Mouse (Mus musculus) 3T3-L1 (cell line): ENCODE results near the gene Hes1.
A peak's percentile ranks its signal among the peaks of the same experiment; 100 is the strongest.

Experiments used
- DNase-seq: peaks from one replicate; pipeline ENCODE4 v3.0.0-alpha.2; 2015; ENCODE audit warnings: low read depth, low spot score

Hes1 gene

DNA sequence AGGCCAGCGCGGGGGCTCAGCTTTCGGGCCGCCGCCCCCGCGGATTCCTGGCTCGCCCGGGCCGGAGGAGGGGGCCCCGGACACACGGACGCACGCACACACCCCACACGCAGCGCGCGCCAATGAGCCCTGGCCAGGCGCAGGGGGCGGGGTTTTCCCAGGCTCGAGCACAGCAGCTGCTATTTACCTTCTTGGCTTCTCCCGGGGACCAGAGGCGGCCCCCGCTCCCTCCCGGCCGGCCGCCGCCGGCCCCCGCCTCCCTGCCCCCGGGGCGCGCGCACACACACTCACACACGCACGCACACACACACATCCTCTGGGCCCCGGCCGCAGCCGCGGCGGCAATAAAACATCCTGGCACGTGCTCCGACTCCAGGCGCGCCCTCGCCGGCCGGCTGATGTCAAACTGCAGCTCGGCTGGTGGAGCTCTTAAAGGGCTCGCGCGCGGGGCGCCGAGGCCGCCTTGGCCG is at the start of gene Hes1:
Gene Hes1, plus strand, starts transcription at position 401 of the 470 bp plus-strand sequence.
- peak; percentile 95 for DNase-seq

DNA sequence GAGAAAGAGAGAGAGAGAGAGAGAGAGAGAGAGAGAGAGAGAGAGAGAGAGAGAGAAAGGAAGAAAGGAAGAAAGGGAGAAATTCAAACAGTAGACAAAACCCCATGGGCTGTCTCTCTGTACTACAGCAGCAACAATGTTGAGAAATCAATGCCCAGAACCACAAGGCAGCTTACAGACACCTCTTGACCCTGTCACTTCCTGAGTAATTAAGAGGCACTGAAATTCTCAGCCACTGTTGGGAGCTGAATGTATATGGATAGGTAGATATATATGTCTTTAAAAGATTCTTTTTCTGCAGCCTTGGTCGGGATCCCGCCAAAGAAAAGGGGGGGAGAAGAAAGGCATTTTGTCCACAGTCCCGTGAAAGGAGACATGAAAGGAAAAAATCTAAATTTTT is 48.1 kb upstream of the Hes1 start:
- no peak for DNase-seq

DNA sequence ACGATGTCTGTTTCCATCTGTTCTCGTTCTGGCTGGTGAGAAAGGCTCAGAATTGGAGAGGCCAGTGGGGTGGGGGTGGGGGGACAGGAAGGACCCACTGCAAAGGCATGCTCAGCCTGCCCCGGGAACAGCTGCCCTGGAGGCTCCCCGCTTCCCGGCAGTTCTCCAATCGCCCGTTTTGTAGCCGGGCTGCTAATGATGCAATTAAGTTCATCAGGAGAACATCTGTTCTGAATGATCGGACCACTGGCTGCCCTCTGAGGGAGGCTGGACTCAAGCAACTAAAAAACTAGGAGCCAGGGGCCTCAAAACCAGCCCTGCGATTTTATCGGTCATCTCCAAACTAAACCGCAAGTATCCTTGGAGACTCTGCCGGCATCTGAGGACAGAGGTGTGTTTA is 44.1 kb upstream of the Hes1 start:
- no peak for DNase-seq

DNA sequence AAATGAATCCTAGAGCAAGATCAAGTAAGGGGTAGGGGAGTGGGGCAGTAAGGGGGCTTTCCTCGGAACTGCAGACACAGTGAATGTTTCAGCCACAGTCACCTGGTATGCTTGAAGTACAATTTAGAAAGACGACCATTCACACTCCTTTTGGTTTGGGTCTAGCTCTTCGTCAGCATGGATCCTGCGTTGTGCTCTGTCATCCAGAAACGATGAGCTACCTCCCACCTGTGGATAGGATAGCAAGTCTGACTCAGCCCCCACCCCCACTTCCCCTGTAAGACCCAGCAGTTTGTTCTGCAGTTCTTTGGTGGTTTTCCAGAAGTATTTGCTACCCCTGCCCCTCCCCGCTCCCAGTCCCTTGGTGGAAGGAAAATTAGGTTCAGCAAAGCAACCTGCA is 41.8 kb upstream of the Hes1 start:
- no peak for DNase-seq

DNA sequence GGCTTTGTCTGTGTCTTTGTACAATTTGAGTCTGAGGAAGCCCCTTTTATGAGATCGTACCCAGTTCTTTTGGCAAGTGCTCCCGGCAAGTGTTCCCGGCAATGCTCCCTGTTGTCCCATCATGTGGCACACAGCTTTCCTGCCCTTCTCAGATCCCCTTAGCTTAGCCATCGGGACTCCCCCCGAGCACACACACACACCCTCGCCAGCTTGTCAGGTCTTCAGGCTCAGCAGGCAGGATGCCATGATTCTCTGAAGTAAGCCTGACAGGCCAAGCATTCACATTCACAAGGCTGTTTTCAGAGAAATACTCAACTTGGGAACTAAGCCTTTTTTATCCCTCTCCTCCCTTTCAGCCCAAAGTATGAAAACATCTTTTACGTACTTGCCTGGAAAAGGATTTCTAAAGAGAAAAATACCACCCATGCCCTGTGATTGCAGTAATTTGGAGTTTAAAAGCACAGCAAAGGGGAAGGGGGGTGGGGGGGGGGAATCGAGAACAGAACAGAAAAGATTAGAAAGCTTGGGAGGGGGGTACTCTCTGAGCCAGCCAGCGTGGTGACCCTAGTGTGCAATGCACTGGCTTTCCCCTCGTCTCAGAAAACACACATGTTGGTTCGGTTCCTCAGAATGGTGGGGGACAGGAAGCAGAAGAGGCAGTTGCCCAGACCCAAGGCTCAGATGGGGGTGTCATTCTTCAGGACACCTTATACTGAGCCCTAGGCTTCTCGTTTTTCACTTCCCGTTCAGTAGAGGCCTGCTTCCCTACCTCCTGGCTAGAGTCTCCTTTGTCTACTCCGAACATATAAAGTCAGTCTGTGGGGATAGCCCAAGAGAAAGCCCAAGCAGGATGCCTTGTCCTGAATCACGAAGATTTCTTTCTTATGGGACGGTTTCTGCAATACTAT is 41.0 kb upstream of the Hes1 start:
- no peak for DNase-seq

DNA sequence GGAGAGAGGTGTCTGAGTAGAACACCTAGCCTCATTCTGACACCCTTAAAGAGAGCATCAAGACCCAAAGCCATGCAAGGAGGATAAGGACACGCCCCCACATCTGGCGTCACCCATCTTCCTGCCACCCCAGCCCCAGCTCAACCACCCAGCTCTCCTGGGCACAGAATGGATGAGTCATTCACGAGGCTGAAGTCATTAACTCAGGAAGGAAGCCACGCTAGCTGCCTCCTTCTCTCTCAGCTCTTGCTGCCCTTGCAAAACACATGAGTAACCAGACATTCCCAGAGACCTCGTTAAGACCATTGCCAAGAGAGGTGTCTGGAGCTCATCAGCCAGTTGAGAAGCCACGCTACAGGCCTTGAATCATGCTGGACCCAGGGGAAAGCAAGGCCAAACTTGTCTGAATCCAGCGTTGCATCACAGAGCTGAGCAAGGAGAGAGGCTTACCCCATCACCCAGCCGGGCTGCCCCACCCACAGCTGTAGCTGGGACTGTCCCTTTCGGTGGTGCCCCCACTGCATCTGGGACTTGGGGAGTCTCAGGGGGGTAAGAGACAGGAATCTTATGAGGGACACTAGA is 39.4 kb upstream of the Hes1 start:
- DNase-seq: peak; percentile 96

DNA sequence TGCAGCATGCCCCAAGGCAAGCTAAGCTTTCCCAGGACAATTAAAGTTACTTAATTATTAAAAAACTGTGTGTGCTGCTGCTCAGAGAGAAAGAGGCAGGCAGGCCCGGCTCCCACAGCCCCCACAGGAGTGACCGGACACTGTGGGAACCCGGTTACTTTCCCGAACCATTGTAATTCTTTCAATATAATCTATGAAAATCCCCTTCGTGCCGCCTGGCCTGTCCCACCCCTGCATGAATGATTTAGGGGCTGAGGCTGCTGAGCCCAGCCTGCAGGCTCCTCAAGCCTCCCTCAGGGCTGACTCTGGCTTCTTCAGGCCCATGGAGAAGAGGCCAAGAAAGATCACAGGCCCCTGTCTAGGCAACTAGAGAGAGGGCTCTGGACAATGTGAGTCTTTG is 36.0 kb upstream of the Hes1 start:
- no peak for DNase-seq

DNA sequence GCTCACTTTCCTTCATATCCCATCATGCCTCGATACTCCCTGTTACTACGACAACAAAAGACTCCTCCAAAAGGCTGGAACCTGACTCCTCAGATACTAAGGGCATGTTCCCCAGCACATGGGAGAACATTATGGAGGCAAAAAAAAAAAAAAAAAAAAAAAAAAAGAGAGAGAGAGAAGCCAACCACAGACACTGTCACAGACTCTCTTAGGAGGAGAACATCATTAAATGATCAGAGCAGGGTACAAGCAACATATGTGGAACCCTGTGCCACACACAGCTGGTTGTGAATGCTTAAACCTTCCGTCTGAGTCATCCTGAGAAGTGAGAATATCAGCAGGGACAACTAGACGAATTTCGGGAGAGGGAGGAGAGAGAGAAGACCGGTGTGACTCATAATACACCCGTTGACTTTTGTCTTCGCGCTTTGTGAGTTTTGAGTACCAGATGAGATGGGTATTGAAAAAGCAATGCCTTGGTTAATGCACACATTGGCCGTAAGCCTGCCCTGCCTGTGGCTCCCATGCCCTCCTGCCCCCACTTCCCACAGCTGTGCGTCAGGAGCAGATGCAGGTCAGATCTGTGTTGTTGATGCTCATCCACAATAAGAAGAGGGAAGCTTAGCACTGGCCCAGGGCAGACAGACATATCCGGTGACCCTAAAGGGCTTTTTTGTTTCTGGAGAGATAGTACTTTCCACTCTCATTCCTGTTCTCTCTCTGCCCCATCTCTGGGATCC is 34.8 kb upstream of the Hes1 start:
- peak; percentile 48 for DNase-seq

DNA sequence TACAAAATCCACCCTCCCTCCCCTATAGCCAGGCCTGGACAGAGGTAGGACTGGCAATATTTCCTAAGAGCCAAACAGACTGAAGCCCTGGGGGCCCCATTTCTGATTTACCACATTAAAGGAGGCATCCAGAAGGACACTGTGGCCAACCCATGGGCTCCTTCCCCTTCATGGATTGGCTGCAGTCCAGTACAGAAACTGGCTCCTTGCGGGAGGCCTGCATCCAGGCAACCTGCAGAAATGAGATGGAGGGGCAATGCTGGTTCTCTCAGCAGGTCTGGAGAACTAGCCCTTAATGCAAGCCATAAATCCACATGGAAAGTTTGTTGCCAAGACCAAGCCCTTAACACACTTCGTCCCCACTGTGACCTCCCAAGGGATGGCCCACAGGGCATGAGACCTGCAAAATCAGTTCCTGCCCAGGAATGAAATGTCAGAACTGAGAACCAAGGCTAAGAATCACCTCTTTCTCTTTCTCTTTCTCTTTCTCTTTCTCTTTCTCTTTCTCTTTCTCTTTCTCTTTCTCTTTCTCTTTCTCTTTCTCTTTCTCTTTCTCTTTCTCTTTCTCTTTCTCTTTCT is 31.8 kb upstream of the Hes1 start:
- DNase-seq: peak; percentile 31

DNA sequence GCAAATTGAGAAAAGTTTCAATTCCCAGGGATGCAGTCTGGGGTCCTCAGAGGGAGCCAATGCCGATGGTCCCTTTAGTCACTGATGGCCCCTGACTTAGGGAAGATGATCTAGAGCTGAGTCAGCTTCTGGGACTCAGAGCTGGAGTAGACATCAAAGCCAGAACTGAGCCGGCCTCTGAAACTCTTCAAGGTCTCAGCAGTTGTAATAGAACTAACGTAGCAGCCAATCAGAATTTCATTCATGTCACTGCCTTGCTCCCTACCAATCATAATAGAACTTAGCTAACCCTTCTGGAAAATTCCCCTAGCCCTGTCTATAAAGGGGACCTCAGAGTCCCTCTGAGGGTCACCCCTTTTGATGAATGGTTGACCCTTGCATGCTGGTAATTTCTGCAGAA is 30.8 kb upstream of the Hes1 start:
- peak; percentile 46 for DNase-seq

DNA sequence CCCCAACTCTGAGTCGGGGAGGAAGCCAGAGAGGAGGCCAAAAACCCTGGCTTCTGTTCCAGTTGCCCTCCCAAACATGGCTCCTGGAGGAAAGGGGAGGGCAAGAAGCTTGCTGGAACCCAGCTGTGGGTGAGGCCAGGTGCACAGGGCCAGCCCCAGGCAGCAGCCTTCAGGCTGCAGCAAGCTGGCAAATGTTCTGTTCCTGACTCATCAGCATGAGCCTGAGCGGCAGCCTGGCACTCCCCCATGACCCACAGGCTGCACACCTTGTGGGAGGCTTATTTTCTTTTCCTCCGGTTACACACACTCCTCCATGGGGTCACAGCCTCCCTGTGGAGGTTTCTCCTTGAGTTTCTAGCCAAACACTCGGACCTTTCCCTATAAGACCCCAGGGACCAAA is 30.2 kb upstream of the Hes1 start:
- DNase-seq: peak; percentile 86

DNA sequence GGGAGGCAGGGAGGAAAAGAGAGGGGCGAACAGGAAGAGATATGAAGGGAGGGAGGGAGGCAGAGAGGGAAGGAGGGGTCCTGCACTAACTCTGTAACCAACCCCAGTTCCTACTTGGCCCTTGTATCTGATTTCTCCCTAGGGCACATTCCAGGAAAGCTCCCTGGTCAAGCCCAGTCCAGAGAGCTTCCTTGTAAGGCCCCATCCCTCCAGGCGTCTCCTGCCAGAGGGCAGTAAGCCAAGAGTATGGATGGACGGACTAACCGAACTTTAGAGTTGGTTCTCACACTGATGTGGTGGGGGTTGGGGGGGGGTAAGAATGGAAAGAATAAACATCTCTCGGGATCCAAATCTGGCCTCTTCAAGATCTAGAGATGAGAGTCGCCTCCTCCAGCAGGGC is 29.7 kb upstream of the Hes1 start:
- DNase-seq: peak; percentile 80

DNA sequence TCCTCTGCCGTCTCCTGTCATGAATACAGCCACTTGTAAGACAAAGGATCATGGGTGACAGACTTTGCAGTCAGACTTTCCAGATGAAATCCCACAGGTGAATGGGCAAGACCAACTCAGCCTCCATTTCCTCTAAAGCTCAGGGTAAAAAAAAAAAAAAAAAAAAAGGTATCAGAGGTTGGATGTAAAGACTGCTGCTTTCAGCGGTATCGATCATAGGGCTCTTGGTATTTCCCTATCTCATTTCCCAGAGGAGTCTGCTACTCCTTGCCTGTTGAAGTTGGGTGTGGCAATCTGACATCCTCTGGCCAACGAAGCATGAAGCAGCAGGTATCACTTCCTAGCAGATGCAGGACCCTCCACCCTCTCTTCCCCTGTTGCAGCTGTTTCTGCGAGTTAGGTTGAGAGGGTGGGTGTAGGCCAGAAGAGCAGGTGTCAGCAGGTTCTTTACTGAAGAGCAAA is 29.2 kb upstream of the Hes1 start:
- DNase-seq: no peak

DNA sequence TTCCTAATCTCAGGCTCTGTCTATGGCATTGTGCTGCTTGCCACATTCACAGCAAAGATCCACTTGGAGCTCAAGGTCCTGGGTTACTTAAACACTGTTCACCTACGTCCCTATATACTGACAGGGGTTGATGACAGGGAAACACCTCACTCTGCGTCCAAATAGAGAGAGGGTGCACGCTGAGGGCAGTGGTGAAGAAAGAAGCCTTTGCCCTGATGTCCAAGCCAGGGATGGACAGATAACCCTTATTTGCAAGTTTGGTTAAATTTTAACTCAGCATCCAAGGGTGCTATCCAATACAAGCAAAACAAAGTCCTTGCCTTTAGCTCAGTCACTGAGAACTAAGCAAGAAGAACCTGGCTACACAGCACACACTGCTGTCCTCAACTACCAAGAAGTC is 28.1 kb upstream of the Hes1 start:
- DNase-seq: no peak

DNA sequence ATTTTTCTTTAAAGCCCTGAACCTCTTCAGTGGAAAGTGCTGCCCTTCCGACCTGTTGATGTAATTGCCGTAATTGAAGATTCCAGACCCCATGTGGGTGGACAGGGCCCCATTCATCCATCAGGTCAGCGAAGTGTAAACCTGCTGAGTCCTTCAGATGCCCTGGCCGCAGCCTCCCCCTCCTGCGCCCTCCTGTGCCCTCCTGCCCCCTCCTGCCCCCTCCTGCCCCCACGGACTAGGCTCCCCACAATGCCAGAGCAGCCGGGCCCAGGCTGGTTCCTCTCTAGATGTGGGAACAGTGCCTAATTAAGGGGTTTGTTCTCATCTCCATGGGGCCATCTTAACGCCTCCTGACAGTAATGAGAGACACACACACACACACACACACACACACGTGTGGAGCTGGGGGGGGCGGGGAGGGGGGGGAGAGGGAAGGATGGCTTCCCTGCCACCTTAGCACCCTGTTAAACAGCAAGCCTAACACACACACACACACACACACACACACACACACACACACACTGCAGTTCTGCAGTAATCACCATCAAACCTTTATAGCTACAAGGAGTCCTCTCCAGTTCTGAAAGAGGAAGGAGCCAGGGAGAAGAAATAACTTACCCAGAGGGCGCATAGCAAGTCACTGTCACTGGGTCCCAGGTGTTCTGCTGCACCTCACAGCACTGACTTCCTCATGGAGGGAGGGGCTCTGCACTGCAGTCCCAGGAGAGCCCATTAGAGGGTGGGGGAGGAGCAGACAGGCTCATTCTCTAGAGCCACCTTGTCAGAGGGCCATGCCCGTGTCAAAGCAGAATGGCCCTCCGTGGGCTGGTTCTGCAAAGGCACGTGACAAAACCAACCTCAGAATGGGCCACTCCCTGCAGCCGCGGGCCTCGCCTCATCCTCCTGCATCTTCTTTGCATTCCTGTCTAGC is 25.3 kb upstream of the Hes1 start:
- no peak for DNase-seq

DNA sequence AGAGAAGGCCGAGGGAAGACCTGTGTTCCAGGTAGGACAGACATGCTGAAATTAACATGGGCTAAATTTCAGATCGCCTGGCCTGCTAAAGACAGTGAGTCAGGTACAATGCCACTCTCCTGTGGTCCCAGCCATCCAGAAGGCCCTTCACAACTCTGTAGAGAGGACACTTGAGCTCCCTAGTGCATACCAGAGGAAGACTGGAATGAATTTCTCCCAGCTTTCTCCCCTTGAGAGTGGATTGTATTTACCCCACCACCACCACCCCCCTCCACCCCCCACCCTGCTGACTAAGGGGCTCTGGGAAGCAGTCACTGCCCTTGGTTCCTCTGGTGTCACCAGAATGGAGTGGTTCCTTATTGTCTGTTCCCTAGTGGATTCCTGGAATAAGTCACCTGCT is 24.3 kb upstream of the Hes1 start:
- DNase-seq: no peak

DNA sequence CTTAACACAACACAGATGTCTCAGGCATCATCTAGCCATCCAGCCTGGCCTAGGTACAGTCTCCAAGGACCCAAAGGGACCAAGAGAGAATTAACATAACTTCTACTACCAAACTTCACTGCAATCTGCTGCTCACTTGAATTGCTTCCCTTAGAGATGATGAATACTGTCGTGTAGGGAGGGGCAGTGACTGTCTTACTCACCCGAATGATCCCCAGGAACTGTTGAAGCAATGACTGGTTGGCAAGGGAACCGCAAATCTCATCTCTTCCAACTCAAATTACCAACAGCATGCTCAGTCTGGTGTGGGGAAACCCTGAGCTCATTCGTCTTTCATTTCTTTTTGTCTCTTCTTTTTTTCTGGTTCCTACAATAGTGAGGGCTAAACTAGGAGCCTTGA is 21.3 kb upstream of the Hes1 start:
- peak; percentile 85 for DNase-seq

DNA sequence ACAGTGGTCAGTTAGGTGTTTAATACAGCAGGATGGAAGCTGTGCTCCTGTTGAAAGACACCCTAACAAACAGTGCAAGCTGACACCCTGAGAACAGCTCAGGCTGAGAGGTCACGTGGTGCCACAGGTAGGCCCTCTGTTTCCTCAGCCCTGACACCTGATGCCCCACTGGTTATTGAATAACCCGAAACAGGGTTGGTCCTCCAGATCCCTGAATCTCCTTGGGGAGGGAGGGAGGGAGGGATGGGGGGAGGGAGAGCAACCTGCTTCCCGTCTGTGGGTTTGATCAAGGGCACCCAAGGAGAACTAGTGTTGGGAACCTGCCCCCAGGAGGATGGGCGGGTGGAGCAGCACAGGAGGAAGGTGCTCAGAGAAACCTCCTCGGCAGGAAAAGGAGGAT is 18.6 kb upstream of the Hes1 start:
- no peak for DNase-seq

DNA sequence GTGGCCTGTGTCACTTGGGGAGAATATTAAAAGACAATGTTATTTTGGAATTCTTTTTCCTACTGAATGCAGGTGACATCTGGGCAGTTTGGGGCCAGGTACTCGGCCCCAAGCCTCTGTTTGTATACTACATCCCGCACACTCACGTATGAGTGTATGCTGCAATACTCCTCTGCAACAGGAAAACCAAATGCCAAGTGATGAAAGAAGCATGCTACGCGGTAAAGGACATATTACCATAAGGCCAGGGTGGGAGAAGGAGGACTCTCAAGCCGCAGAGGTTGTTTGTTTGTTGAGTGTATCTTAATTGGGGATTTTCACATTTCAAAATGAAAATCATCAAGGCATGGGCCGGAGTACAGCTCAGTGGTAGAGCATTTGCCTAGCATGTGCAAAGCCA is 17.2 kb upstream of the Hes1 start:
- DNase-seq: no peak

DNA sequence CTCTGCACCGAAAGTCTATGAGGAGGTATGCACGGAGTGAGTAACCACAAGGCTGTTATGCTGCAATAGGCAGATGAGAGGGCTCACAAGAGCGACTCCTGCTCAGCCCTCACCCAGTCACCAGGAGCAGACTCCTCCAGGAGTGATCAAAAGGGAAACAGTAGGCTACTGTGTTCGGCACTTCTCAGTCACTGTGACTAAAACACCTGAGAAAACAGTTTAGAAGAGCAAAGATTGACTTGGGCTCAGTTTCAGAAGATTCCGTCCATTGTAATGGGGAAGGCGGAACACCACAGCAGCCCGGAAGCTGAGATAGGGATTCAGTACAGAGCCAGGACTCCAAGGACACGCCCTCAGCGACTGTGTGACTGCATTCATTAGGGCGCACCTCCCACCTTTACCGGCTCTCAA is 16.8 kb upstream of the Hes1 start:
- no peak for DNase-seq
